In genomic region chr10:109129552-109130110, GRCm38 (mm10) we compare ENCODE assay signal across 16 mouse cellular contexts.
A peak's percentile ranks its signal among the peaks of the same experiment; 100 is the strongest.
DNase-seq lines count a peak whose midpoint lies in the region; ATAC-seq and TF ChIP-seq lines count a peak whose summit lies in the region.
"Had no signal": no experiment of that assay in that cellular context is flagged by ENCODE, and none has a peak within 500 bp of the region (broad histone marks: within the 10 kb centered on the region; RNA-seq: fewer than 3 reads in every experiment).

No protein-coding gene starts in this region.

- ATAC-seq in lung, embryonic 15.5 days (ENCODE audit: borderline replicate concordance, extremely low read depth, low FRiP score, low TSS enrichment): peak; percentile 35; the same call in 1 of the 2 replicates
- 0 out of 2 replicates have a peak, but pooled peaks have one; percentile 17 for ATAC-seq in hindbrain, embryonic 14.5 days (ENCODE audit: low FRiP score)
- ATAC-seq in inflammation-experienced regulatory T-cells, adult 6 months: no peak
- no peak for ATAC-seq in intestine, embryonic 15.5 days

- H3K27me3 ChIP-seq in lung, embryonic 15.5 days: no peaks in the 10 kb centered on the region
- no peaks in the 10 kb centered on the region for H3K27me3 ChIP-seq in hindbrain, embryonic 14.5 days (ENCODE audit: control insufficient read depth, insufficient read depth, low read length)
- H3K27me3 ChIP-seq in intestine, embryonic 15.5 days (replicated peaks): no peaks in the 10 kb centered on the region
- H3K27me3 ChIP-seq: liver, embryonic 13.5 days had no signal

- H3K4me1 ChIP-seq in lung, embryonic 15.5 days: no peaks in the 10 kb centered on the region
- H3K4me1 ChIP-seq in lung, adult 2 months (ENCODE audit: control insufficient read depth, insufficient read depth, low read length): no peaks in the 10 kb centered on the region
- no peaks in the 10 kb centered on the region for H3K4me1 ChIP-seq in hindbrain, embryonic 14.5 days (replicated peaks; ENCODE audit: control insufficient read depth, insufficient read depth, low read length)
- no peaks in the 10 kb centered on the region for H3K4me1 ChIP-seq in intestine, embryonic 15.5 days (replicated peaks)
- H3K4me1 ChIP-seq: forebrain, embryonic 10.5 days; liver, embryonic 13.5 days had no signal

- no peaks in the 10 kb centered on the region for H3K36me3 ChIP-seq in lung, embryonic 15.5 days
- no peaks in the 10 kb centered on the region for H3K36me3 ChIP-seq in hindbrain, embryonic 14.5 days (replicated peaks; ENCODE audit: control insufficient read depth, insufficient read depth)
- no peaks in the 10 kb centered on the region for H3K36me3 ChIP-seq in intestine, embryonic 15.5 days
- H3K36me3 ChIP-seq: forebrain, embryonic 10.5 days; liver, embryonic 13.5 days had no signal

- no peak overlapping the region for H3K9ac ChIP-seq in lung, embryonic 15.5 days
- H3K9ac ChIP-seq in hindbrain, embryonic 14.5 days: no peak overlapping the region
- no peak overlapping the region for H3K9ac ChIP-seq in intestine, embryonic 15.5 days
- H3K9ac ChIP-seq: liver, embryonic 13.5 days had no signal

- no peak overlapping the region for H3K4me2 ChIP-seq in lung, embryonic 15.5 days
- H3K4me2 ChIP-seq in hindbrain, embryonic 14.5 days (replicated peaks): no peak overlapping the region
- no peak overlapping the region for H3K4me2 ChIP-seq in intestine, embryonic 15.5 days (replicated peaks)
- H3K4me2 ChIP-seq: liver, embryonic 13.5 days had no signal

- H3K27ac ChIP-seq in lung, embryonic 15.5 days: no peak overlapping the region
- no peak overlapping the region for H3K27ac ChIP-seq in hindbrain, embryonic 14.5 days
- H3K27ac ChIP-seq in intestine, embryonic 15.5 days: no peak overlapping the region
- H3K27ac ChIP-seq: forebrain, embryonic 10.5 days; layer of hippocampus, adult 2 months; liver, embryonic 13.5 days had no signal

- DNase-seq in adrenal gland, adult (ENCODE audit: inconsistent age in 2 of 2, low spot score in 1 of 2): peak; percentile 8 to 17
- no peak for DNase-seq in adrenal gland, adult 18-20 months (ENCODE audit: low spot score in 2 of 2)
- DNase-seq in lung, adult 2 months: no peak
- DNase-seq in cerebellum, adult 18-20 months: peak; percentile 86 to 93
- DNase-seq in hindbrain, embryonic 14.5 days (ENCODE audit: low spot score): no peak
- DNase-seq: adrenal gland, postnatal 25 days; heart, adult 11 months; liver, embryonic 13.5 days; lung, postnatal 14 days; right cerebral cortex, postnatal 14 days; thymus, postnatal 25 days had no signal

- no peak overlapping the region for H3K4me3 ChIP-seq in lung, embryonic 15.5 days
- H3K4me3 ChIP-seq in lung, adult 2 months (replicated peaks; ENCODE audit: extremely low read depth, low read depth, low read length): no peak overlapping the region
- H3K4me3 ChIP-seq in hindbrain, embryonic 14.5 days (replicated peaks; ENCODE audit: low read length): no peak overlapping the region
- no peak overlapping the region for H3K4me3 ChIP-seq in intestine, embryonic 15.5 days (replicated peaks)
- H3K4me3 ChIP-seq: forebrain, embryonic 10.5 days; layer of hippocampus, adult 2 months; liver, embryonic 13.5 days had no signal

- no peaks in the 10 kb centered on the region for H3K9me3 ChIP-seq in lung, embryonic 15.5 days
- H3K9me3 ChIP-seq in hindbrain, embryonic 14.5 days (ENCODE audit: control insufficient read depth, low read length): no peaks in the 10 kb centered on the region
- H3K9me3 ChIP-seq in intestine, embryonic 15.5 days: no peaks in the 10 kb centered on the region
- H3K9me3 ChIP-seq: forebrain, embryonic 10.5 days; liver, embryonic 13.5 days had no signal

- WGBS in lung, embryonic 15.5 days: 97% methylated on average over 1 of the region's 1 CpGs
- 91% methylated on average over 1 of the region's 1 CpGs for WGBS in lung, adult 2 months
- WGBS in hindbrain, embryonic 14.5 days: 74% methylated on average over 1 of the region's 1 CpGs
- 93% methylated on average over 1 of the region's 1 CpGs for WGBS in intestine, embryonic 15.5 days

- TF ChIP-seq POLR2A in lung, adult 2 months (IDR thresholded peaks at IDR 0.05; ENCODE audit: borderline replicate concordance, extremely low read depth, low read depth, low read length): no peak

- TF ChIP-seq CTCF in lung, adult 2 months (IDR thresholded peaks at IDR 0.05; ENCODE audit: insufficient read depth, low read length): no peak

Comparison
In these comparisons a context has a peak if more than half of its experiments do, and no peak if none do; other contexts are left out.
1. DNase-seq: peak in adrenal gland, adult (2 of 2) and cerebellum, adult 18-20 months (2 of 2); none in adrenal gland, adult 18-20 months (0 of 2), lung, adult 2 months (single experiment) and hindbrain, embryonic 14.5 days (single experiment).
2. ATAC-seq: peak in lung, embryonic 15.5 days (single experiment) and hindbrain, embryonic 14.5 days (single experiment); none in inflammation-experienced regulatory T-cells, adult 6 months (single experiment) and intestine, embryonic 15.5 days (single experiment).